Mouse (Mus musculus) layer of hippocampus, adult 11-12 months (tissue): ENCODE measurements around the gene Mtfp1.

Experiments used
- DNase-seq: peaks from one replicate; pipeline ENCODE4 v3.0.0; 2022; ENCODE audit warnings: low spot score

Gene Mtfp1

GRCm38 (mm10) chr11:4080219-4080618 lies 15.0 kb downstream of the Mtfp1 start:
- DNase-seq: peak; percentile 83

GRCm38 (mm10) chr11:4078267-4078933 lies 16.8 kb downstream of the Mtfp1 start:
- DNase-seq: no peak

DNA sequence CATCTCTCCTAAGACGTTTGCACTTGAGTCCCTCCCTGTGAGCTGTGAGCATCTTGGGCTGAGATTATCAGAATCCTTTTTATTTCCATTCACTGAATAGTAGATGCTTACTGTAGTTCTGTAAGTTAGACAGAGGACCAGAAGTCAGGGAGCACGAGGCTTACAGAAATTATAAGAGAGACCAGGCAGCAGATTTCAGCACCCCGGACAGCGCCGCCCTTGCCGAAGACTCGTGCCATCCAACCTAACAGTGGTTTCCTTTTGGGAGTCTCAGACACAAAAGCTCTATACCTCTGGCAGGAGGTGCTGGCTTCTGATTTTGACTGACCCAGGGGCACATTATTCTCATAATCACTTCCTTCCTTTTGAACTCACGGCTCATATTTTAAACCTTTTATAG lies 18.6 kb downstream of the Mtfp1 start:
- DNase-seq: no peak

DNA sequence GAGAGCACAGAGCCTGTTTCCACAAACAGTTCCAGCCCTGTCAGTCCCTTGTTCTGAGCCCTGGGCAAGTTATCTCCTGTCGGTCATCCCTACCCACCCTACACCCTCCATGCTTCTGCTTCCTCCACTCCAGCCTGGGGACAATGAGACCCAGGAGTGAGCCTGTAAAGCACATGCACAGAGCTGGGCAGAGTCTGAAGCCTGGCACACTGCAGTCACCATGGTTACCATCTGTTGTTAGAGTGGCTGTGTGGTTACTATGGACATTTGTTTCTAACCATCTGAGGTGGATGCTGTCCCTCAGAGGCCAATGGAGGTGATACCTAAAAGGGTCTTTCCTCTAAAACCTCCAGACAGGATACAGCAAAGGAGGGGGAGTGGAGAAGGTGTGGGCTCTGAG lies 25.6 kb downstream of the Mtfp1 start:
- peak; percentile 36 for DNase-seq

- DNase-seq: no peak
Observed at GRCm38 (mm10) chr11:4064627-4065122, 30.6 kb downstream of the Mtfp1 start, which contains the start of gene Sec14l3. Gene Sec14l3, plus strand, starts transcription at chr11:4064841.

GRCm38 (mm10) chr11:4062981-4063380 lies 32.3 kb downstream of the Mtfp1 start:
- no peak for DNase-seq

- DNase-seq: no peak
Observed at GRCm38 (mm10) chr11:4062523-4062922, 32.7 kb downstream of the Mtfp1 start.

- DNase-seq: no peak
Observed at GRCm38 (mm10) chr11:4060866-4061575, 34.2 kb downstream of the Mtfp1 start.

DNA sequence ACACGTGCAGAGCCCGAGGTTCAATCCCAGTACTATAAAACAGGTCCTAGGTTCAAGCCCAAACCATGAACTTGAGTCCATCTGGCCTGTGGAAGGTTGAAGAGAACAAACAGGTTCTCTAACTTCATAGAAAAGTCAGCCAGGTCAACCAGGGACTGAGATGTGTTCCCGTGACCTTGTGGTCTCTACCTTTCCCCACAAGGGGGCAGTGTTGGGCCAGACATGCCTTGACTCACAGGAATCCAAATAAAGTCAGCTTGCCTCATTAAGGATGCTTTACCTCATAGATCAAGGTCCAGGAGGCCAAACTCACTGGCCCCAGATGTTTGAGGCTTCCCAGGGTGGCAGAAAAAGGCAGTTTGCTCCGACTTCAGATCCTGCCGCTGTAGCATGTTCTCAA lies 41.7 kb downstream of the Mtfp1 start:
- peak; percentile 79 for DNase-seq

DNA sequence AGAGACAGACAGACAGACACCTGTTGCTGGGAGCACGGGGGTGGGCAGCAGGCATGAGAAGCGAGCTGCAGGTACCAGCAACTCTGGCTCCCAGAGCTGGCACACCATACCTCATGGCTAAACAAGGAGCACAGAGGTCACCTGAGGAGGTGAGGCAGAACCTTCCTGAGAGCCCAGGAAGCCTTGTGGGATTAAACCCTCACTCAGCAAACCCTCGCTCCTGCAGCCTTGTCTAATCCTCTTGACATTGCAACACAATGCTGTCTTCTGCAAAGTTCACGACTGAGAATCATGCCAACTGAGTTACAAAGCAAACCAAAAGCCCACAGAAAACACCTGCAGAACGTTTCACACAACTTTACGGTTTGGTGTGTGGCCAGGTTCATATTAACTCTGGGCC lies 46.8 kb downstream of the Mtfp1 start:
- no peak for DNase-seq

GRCm38 (mm10) chr11:4047766-4048165 lies 47.5 kb downstream of the Mtfp1 start:
- DNase-seq: no peak

DNA sequence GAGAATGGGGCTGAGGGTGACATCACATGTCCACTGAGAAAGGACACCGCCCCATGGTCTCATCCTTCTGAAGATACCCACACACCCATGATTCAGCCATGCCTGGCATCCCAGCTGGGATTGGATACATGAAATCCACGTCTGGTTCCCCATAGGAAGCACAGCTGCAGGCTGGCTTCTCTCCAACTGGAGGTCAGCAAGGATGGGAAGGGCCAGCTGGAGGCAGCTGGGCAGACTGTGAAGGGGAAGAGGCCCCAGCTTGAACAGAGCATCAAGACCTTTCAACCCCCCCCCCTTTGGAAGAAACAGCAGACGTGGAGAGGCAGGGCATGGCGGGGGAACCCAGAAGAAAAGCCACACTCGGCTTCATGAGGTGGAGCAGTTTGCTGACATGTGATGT lies 48.7 kb downstream of the Mtfp1 start:
- DNase-seq: no peak

GRCm38 (mm10) chr11:4043081-4043480 lies 52.2 kb downstream of the Mtfp1 start:
- DNase-seq: no peak
